Mouse (Mus musculus) embryonic fibroblast, embryonic 13.5 days (primary cell): ENCODE results near the gene Ess2. TPM values are rescaled to one million over a fixed set of nuclear protein-coding genes. Genes with fewer than 3 reads are reported as not detected.

Source experiments
- H3K27ac ChIP-seq: 2 replicates; pipeline ENCODE4 v1.5.1; 2012; ENCODE audit warnings: low read length, control low read depth, inconsistent platforms; ENCODE audit not compliant: insufficient read depth
- H3K4me1 ChIP-seq: 2 replicates; pipeline ENCODE4 v1.6.1; 2011; ENCODE audit warnings: low read length; ENCODE audit not compliant: control insufficient read depth, insufficient read depth
- H3K4me3 ChIP-seq: 2 replicates; pipeline ENCODE4 v1.5.1; 2011; ENCODE audit warnings: mild to moderate bottlenecking, control low read depth, low read length; ENCODE audit not compliant: insufficient read depth
- CTCF ChIP-seq: IDR thresholded peaks from 2 replicates; pipeline ENCODE4 v1.5.1; 2011; ENCODE audit warnings: mild to moderate bottlenecking, control low read depth, low read length, moderate library complexity, borderline replicate concordance; ENCODE audit not compliant: insufficient read depth
- POLR2A ChIP-seq: IDR thresholded peaks from 2 replicates; pipeline ENCODE4 v1.6.1; 2011; ENCODE audit warnings: low read depth, mild to moderate bottlenecking, control low read depth, low read length, moderate library complexity
- polyA plus RNA-seq: library from polyadenylated mRNA; stranded (reverse); fragments of >200 nt; gene quantifications from 2 replicates; pipeline ENCODE4 v1.2.4, GENCODE M21; 2011; ENCODE audit warnings: low read depth; ENCODE audit not compliant: missing spikeins, insufficient read length

Ess2 gene
- polyA plus RNA-seq, 1 experiment, result 20.7 TPM

DNA sequence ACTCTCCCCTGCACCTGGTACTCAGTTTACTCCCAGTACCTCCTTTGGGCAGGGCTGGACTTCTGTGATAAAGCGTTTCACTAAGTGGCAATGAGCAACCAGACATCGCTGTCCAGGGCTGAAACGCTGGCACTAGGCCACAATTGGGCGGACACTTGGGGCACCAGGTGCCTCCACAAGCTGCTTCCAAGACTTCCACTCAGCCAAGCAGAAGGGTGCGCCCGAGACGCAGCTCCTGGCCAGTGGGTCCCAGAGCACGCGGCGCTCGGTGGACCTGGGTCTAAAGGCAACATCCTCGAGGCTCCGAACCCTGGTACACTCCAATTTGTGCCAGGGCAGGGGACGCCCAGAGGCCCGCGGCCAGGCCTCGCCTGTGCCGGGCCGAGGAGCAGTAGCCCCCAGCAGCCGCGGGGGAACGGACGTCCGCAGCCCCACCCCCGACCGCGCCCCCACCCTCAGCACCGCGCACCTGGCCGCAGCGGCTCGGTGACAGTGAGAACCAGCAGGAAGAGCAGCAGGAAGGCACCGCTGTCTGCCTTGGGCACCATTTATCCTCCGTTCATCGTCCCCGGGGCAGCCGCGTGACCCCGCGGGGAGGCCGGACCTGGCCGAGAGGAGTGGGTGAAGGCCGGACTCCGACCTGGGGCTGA lies 20.1 kb downstream of the Ess2 start:
- H3K4me3 ChIP-seq, result peak overlapping the region; percentile 81
- peak; percentile 51; the same call in 1 of the 2 replicates for TF ChIP-seq POLR2A
- no peak for TF ChIP-seq CTCF
- H3K27ac ChIP-seq, result peak overlapping the region; percentile 57; the same call in 1 of the 2 replicates
- no peaks in the 10 kb centered on the region; the same call in 1 of the 2 replicates for H3K4me1 ChIP-seq

- Histone ChIP-seq H3K4me1 (no peaks in the 10 kb centered on the region; the same call in 1 of the 2 replicates), H3K27ac (no peak overlapping the region), H3K4me3 (peak overlapping the region; percentile 81)
- TF ChIP-seq CTCF, result no peak
- no peak for TF ChIP-seq POLR2A
Measured at GRCm38 (mm10) chr16:17890342-17890727, 20.8 kb downstream of the Ess2 start.

GRCm38 (mm10) chr16:17889689-17890341 lies 21.3 kb downstream of the Ess2 start:
- TF ChIP-seq CTCF (no peak), POLR2A (no peak)
- Histone ChIP-seq H3K4me1 (no peaks in the 10 kb centered on the region; the same call in 1 of the 2 replicates), H3K4me3 (0 out of 2 replicates have a peak overlapping the region, but pooled peaks have one; percentile 81), H3K27ac (no peak overlapping the region)

GRCm38 (mm10) chr16:17884116-17884515 lies 27.0 kb downstream of the Ess2 start:
- Histone ChIP-seq H3K27ac (no peak overlapping the region), H3K4me3 (no peak overlapping the region), H3K4me1 (no peaks in the 10 kb centered on the region)
- TF ChIP-seq CTCF (no peak), POLR2A (no peak)

- H3K27ac ChIP-seq, result no peak overlapping the region
- no peak for TF ChIP-seq POLR2A
- no peak for TF ChIP-seq CTCF
- H3K4me1 ChIP-seq, result no peaks in the 10 kb centered on the region
- H3K4me3 ChIP-seq, result no peak overlapping the region
Measured at GRCm38 (mm10) chr16:17882196-17882595, 29.0 kb downstream of the Ess2 start.

DNA sequence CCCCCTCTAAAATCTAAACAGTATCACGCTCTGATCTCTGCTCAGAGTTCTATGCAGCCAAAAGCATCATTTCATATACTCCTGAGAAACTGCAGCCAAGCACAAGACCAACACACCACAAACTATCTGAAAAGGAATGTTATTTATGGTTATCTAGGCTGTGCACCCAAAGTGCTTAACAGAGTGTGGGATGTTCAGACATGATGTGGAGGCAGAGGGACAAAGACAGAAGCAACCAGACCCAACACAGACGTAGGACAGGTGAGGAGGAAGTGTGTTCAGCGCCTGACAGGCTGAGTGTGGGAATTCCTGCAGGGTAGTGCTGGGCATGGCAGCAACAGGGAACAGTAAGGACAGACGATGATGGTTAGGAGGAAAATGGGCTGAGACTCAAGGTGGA lies 31.6 kb downstream of the Ess2 start:
- no peak for TF ChIP-seq POLR2A
- no peak for TF ChIP-seq CTCF
- no peak overlapping the region for H3K4me3 ChIP-seq
- no peak overlapping the region for H3K27ac ChIP-seq
- no peaks in the 10 kb centered on the region; the same call in none of the 2 replicates for H3K4me1 ChIP-seq

DNA sequence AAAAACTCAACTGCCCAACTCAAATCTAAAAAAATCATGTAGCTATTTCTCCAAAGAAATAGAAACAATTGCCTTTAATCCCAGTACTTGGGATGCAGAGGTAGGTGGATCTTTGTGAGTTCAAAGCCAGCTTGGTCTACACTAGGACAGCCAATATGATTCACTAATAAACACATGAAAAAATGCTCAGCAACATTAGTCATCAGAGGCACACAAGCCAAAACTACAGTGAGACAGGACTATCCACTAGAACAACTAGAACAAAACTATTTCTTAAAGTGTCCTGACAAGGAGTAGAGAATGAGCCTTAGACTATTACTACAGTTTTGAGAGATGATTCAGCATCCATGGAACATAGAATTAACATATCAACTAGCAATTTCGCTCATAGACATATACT lies 35.1 kb downstream of the Ess2 start:
- TF ChIP-seq POLR2A (no peak), CTCF (no peak)
- H3K4me3 ChIP-seq, result no peak overlapping the region

DNA sequence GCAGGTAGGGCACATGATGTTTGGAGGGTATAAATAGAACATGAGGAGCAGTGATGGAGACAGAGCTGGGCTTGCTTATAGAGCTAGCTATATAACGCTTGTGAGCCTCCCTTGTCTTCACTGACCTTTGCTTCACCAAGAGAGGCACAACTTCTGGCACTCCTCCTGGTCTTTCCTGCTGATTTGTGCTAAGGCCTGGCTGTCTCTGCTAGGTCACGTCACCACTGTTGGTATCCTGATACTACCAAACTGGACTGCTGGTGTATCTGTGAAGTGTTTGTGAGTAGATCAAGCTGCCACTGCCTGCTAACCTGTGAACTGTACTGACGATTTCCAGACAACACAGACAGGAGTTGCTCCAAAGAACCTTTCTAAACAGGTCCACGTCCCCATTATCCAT lies 36.0 kb downstream of the Ess2 start:
- TF ChIP-seq CTCF (no peak), POLR2A (no peak)
- peaks cover 2% of the 10 kb centered on the region for H3K4me1 ChIP-seq
- H3K4me3 ChIP-seq, result no peak overlapping the region
- no peak overlapping the region for H3K27ac ChIP-seq

More for the DNA sequence above, 35.1 kb downstream of the Ess2 start:
- Histone ChIP-seq H3K4me1 (peaks cover 2% of the 10 kb centered on the region), H3K27ac (no peak overlapping the region)

- TF ChIP-seq POLR2A (no peak), CTCF (no peak)
- H3K27ac ChIP-seq, result no peak overlapping the region
- H3K4me1 ChIP-seq, result peaks cover 2% of the 10 kb centered on the region
- no peak overlapping the region for H3K4me3 ChIP-seq
Measured at GRCm38 (mm10) chr16:17872995-17873394, 38.2 kb downstream of the Ess2 start.

DNA sequence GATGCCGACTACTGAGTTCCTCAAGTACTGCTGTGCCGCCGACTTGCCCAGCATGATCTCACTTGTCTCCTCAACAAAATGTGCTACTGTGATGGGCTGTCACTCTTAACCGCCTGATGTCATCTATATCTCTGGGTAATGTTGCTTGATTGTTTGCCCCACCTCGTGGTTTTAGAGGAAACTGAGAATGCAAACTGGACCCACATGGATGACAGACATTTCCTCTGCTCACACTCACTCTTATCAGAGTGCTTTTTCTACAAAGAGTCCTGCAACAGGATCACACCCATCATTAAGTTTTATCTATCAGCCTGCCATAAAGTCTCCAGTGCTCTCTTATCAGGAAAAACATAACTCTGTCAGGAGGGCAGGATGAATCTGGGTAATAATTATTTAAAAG lies 39.9 kb downstream of the Ess2 start:
- TF ChIP-seq POLR2A (no peak), CTCF (no peak)
- no peak overlapping the region for H3K27ac ChIP-seq
- no peak overlapping the region for H3K4me3 ChIP-seq
- H3K4me1 ChIP-seq, result peaks cover 2% of the 10 kb centered on the region; the same call in 1 of the 2 replicates
